In the genomic region with DNA sequence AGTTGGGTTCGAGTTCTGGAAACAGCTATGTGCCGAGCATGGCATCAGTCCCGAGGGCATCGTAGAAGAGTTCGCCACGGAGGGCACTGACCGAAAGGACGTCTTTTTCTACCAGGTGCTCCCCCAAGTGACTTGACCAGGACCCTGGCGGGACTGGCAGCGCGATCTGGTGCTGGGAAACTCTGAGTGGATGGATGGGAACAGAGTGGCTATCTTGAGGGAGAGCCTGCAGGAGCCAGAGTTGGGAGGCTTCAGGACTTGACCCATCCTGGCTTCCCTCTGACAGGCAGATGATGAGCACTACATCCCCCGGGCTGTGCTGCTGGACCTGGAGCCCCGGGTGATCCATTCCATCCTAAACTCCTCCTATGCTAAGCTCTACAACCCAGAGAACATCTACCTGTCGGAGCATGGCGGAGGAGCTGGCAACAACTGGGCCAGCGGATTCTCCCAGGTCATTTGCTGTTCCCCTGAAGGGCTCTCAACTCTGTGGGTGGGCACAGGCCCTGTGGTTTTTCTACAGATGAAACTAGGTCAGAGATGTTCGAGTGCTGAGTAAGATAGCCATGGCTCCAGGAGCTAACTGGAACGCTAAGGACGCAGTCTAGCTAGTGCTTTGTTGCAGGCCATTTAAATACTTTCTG, we compare ENCODE assay signal across 8 mouse cellular contexts. TPM values are rescaled to one million over a fixed set of nuclear protein-coding genes. Genes with fewer than 3 reads are reported as not detected.
A peak's percentile ranks its signal among the peaks of the same experiment; 100 is the strongest.
DNase-seq lines count a peak whose midpoint lies in the region; ATAC-seq and TF ChIP-seq lines count a peak whose summit lies in the region.

No protein-coding gene starts in this region.

- 19% methylated on average over 19 of the region's 19 CpGs for WGBS in intestine, postnatal 0 days

- peak overlapping the region; percentile 52 for H3K9ac ChIP-seq in intestine, postnatal 0 days (ENCODE audit: low read depth, low read length)

- no peaks in the 10 kb centered on the region for H3K9me3 ChIP-seq in intestine, postnatal 0 days (ENCODE audit: control insufficient read depth)

- H3K4me1 ChIP-seq in intestine, postnatal 0 days (replicated peaks; ENCODE audit: control insufficient read depth, insufficient read depth, low read length), result peaks cover 10% of the 10 kb centered on the region

- H3K4me2 ChIP-seq in intestine, postnatal 0 days (replicated peaks; ENCODE audit: low read depth), result peak overlapping the region; percentile 68

- peak overlapping the region; percentile 87 for H3K4me3 ChIP-seq in intestine, postnatal 0 days (ENCODE audit: low read depth, low read length)

- no peaks in the 10 kb centered on the region for H3K27me3 ChIP-seq in intestine, postnatal 0 days (replicated peaks; ENCODE audit: control insufficient read depth, insufficient read depth, low read length)

- no peak for ATAC-seq in intestine, postnatal 0 days

- DNase-seq in cerebellum, postnatal 14 days, result peak; percentile 27 to 48
- DNase-seq in cerebellum, postnatal 4 days (ENCODE audit: low spot score in 2 of 2), result no peak
- peak; percentile 17 for DNase-seq in right cerebral cortex, postnatal 4 days
- DNase-seq in right cerebral cortex, postnatal 14 days, result no peak
- peak; percentile 37 for DNase-seq in retina, embryonic 14.5 days (ENCODE audit: low spot score)
- DNase-seq in right cerebral cortex, adult 2 months (ENCODE audit: low spot score in 2 of 2), result no peak
- no peak for DNase-seq in layer of hippocampus, postnatal 36 days

- no peak for TF ChIP-seq CTCF in intestine, postnatal 0 days (IDR thresholded peaks at IDR 0.05; ENCODE audit: low read depth)

- peak overlapping the region; percentile 29; the same call in 1 of the 2 replicates for H3K27ac ChIP-seq in intestine, postnatal 0 days (ENCODE audit: low read depth, low read length)

- peaks cover 16% of the 10 kb centered on the region; the same call in 1 of the 2 replicates for H3K36me3 ChIP-seq in intestine, postnatal 0 days (ENCODE audit: control insufficient read depth, insufficient read depth)

RNA-seq across cellular contexts. Expression of gene Tubg1, which starts 0.9 kb away (rescaled TPM):
- polyA plus RNA-seq in intestine, postnatal 0 days (2015; fragmentation: Nextera tagmentation; extraction: Ambion mirVana), result 20.0 and 20.6 TPM in 2 replicates
- 10 to 100 TPM; 39.7 to 41.8 TPM for total RNA-seq in layer of hippocampus, postnatal 36 days (2021)

RNA-seq across cellular contexts. Expression of gene Retreg3, which starts 1.0 kb away (rescaled TPM):
- polyA plus RNA-seq in intestine, postnatal 0 days (2015; fragmentation: Nextera tagmentation; extraction: Ambion mirVana), result 10.3 and 12.3 TPM in 2 replicates
- total RNA-seq in layer of hippocampus, postnatal 36 days (2021), result 10 to 100 TPM; 58.7 to 61.1 TPM

RNA-seq across cellular contexts. Expression of gene Psmc3ip, which starts 25.4 kb away (rescaled TPM):
- polyA plus RNA-seq in intestine, postnatal 0 days (2015; fragmentation: Nextera tagmentation; extraction: Ambion mirVana), result 9.1 and 10.5 TPM in 2 replicates
- total RNA-seq in layer of hippocampus, postnatal 36 days (2021), result 1 to 10 TPM; 3.6 to 3.9 TPM

RNA-seq across cellular contexts. Expression of gene Mlx, which starts 33.6 kb away (rescaled TPM):
- 93.3 and 96.4 TPM in 2 replicates for polyA plus RNA-seq in intestine, postnatal 0 days (2015; fragmentation: Nextera tagmentation; extraction: Ambion mirVana)
- total RNA-seq in layer of hippocampus, postnatal 36 days (2021), result 10 to 100 TPM; 42.1 to 53.7 TPM

RNA-seq across cellular contexts. Expression of gene Tubg2, which starts 35.0 kb away (rescaled TPM):
- polyA plus RNA-seq in intestine, postnatal 0 days (2015; fragmentation: Nextera tagmentation; extraction: Ambion mirVana), result 2.5 and 2.8 TPM in 2 replicates
- total RNA-seq in layer of hippocampus, postnatal 36 days (2021), result 10 to 100 TPM; 39.9 to 40.7 TPM

Comparison
In these comparisons a context has a peak if more than half of its experiments do, and no peak if none do; other contexts are left out.
1. DNase-seq: peak in cerebellum, postnatal 14 days (2 of 2), right cerebral cortex, postnatal 4 days (single experiment) and retina, embryonic 14.5 days (single experiment); none in cerebellum, postnatal 4 days (0 of 2), right cerebral cortex, postnatal 14 days (single experiment), right cerebral cortex, adult 2 months (0 of 2) and layer of hippocampus, postnatal 36 days (0 of 2).